Mouse (Mus musculus) limb, embryonic 14.5 days (tissue): ENCODE data around the gene Arhgap8. TPM values are rescaled to one million over a fixed set of nuclear protein-coding genes. Genes with fewer than 3 reads are reported as not detected.

ENCODE experiments used
- ATAC-seq: fragments of 200-750 bp; cut with Nextera tagmentation; 2 replicates; pipeline ENCODE4 v1.8.0; 2017; ENCODE audit warnings: low read depth, moderate number of reproducible peaks, moderate TSS enrichment; ENCODE audit not compliant: low FRiP score
- DNase-seq: peaks from one replicate; pipeline ENCODE4 v3.0.0-alpha.2; 2015; ENCODE audit warnings: low spot score
- H3K27ac ChIP-seq: fragments of 300-500 bp; sonication (generic); replicated peaks from 2 replicates; pipeline ENCODE4 v1.5.1; 2014; ENCODE audit warnings: low read depth, mild to moderate bottlenecking, low read length, moderate library complexity, mixed read lengths
- H3K27me3 ChIP-seq: fragments of 300-500 bp; sonication (generic); 2 replicates; pipeline ENCODE4 v1.6.1; 2014; ENCODE audit warnings: low read length, mixed read lengths; ENCODE audit not compliant: control insufficient read depth, insufficient read depth
- H3K36me3 ChIP-seq: fragments of 300-500 bp; sonication (generic); 2 replicates; pipeline ENCODE4 v1.6.1; 2014; ENCODE audit warnings: mild to moderate bottlenecking, low read length, moderate library complexity, mixed read lengths; ENCODE audit not compliant: control insufficient read depth, insufficient read depth
- H3K4me1 ChIP-seq: fragments of 300-500 bp; sonication (generic); 2 replicates; pipeline ENCODE4 v1.6.1; 2014; ENCODE audit warnings: antibody characterized with exemption, low read length, mixed read lengths; ENCODE audit not compliant: control insufficient read depth, insufficient read depth
- H3K4me2 ChIP-seq: fragments of 300-500 bp; sonication (generic); replicated peaks from 2 replicates; pipeline ENCODE4 v1.6.1; 2014; ENCODE audit warnings: low read depth, mild to moderate bottlenecking, low read length, moderate library complexity; ENCODE audit not compliant: severe bottlenecking
- H3K4me3 ChIP-seq: fragments of 300-500 bp; sonication (generic); replicated peaks from 2 replicates; pipeline ENCODE4 v1.5.1; 2014; ENCODE audit warnings: low read length
- H3K9ac ChIP-seq: fragments of 300-500 bp; sonication (generic); 2 replicates; pipeline ENCODE4 v1.6.1; 2014; ENCODE audit warnings: mild to moderate bottlenecking, low read depth, low read length, moderate library complexity; ENCODE audit not compliant: severe bottlenecking
- H3K9me3 ChIP-seq: fragments of 300-500 bp; sonication (generic); 2 replicates; pipeline ENCODE4 v1.6.1; 2016; ENCODE audit warnings: low read length; ENCODE audit not compliant: control insufficient read depth
- POLR2A ChIP-seq: fragments of 200-500 bp; IDR thresholded peaks from 2 replicates; pipeline ENCODE4 v1.8.0; 2012; ENCODE audit warnings: inconsistent platforms, mild to moderate bottlenecking, moderate library complexity, borderline replicate concordance; ENCODE audit not compliant: insufficient read depth, insufficient read length; ENCODE audit errors: extremely low read depth
- WGBS: fragments of 180-500 bp; shearing (Covaris S2); extraction: QIAGEN DNeasy Blood & Tissue Kit; methylation state at CpG from one replicate; pipeline ENCODE4 v1.1.7; 2014; 5-methylcytosine and 5-hydroxymethylcytosine counted together
- polyA plus RNA-seq, 2 experiments: library from polyadenylated mRNA; depleted of rRNA in 1 of 2; stranded (reverse) in 1 of 2; unstranded in 1 of 2; fragments of >200 nt; fragmentation: Nextera tagmentation in 1 of 2; extraction: Ambion mirVana in 1 of 2; gene quantifications; 2 replicates each; pipeline versions ENCODE4 v1.2.1 to v1.2.3; 2012 to 2014

Gene Arhgap8
- polyA plus RNA-seq, 2 experiments: 5.4 to 8.2 TPM

- Histone ChIP-seq H3K27ac (no peak overlapping the region), H3K36me3 (no peaks in the 10 kb centered on the region), H3K4me2 (no peak overlapping the region), H3K4me1 (no peaks in the 10 kb centered on the region), H3K9ac (no peak overlapping the region), H3K4me3 (no peak overlapping the region), H3K27me3 (no peaks in the 10 kb centered on the region; the same call in 1 of the 2 replicates), H3K9me3 (no peaks in the 10 kb centered on the region)
- no peak for DNase-seq
- 55% methylated on average over 4 of the region's 4 CpGs for WGBS
- ATAC-seq: no peak
- TF ChIP-seq POLR2A: no peak
These were observed 95.3 kb downstream of the Arhgap8 start for GRCm38 (mm10) chr15:84815171-84815570.

GRCm38 (mm10) chr15:84817589-84817988 is 97.7 kb downstream of the Arhgap8 start:
- TF ChIP-seq POLR2A: no peak
- WGBS: 86% methylated on average over 3 of the region's 3 CpGs
- DNase-seq (no peak), ATAC-seq (no peak)
- Histone ChIP-seq H3K4me2 (no peak overlapping the region), H3K9me3 (no peaks in the 10 kb centered on the region), H3K27ac (no peak overlapping the region), H3K4me1 (no peaks in the 10 kb centered on the region), H3K36me3 (no peaks in the 10 kb centered on the region), H3K27me3 (no peaks in the 10 kb centered on the region), H3K9ac (no peak overlapping the region), H3K4me3 (no peak overlapping the region)

GRCm38 (mm10) chr15:84818284-84818683 is 98.4 kb downstream of the Arhgap8 start:
- Histone ChIP-seq H3K4me3 (no peak overlapping the region), H3K4me2 (no peak overlapping the region), H3K27ac (no peak overlapping the region), H3K9ac (no peak overlapping the region), H3K27me3 (no peaks in the 10 kb centered on the region), H3K36me3 (no peaks in the 10 kb centered on the region), H3K9me3 (no peaks in the 10 kb centered on the region), H3K4me1 (no peaks in the 10 kb centered on the region)
- no peak for TF ChIP-seq POLR2A
- DNase-seq: no peak
- no peak for ATAC-seq
- WGBS: 82% methylated on average over 11 of the region's 11 CpGs

DNA sequence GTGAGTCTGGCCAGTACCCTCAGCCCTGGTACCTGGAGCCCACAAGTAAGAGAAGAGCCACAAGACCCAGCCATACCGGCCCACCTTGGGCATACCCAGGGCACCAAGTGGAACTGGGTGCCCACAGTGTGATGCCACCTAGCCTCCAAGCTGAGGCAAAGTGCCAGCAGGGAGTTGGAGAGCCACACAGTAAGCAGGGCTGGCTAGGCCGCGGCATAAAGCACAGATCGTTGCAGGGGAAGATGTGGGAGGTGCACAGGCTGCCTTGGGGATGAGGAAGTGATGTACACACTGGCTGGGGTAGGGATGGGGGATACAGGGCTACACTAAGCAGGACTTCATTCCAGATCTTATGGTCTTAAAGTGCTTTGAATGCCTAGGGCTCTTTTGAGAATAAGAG is 101.0 kb downstream of the Arhgap8 start:
- DNase-seq (no peak), ATAC-seq (no peak)
- Histone ChIP-seq H3K9me3 (no peaks in the 10 kb centered on the region), H3K4me2 (no peak overlapping the region), H3K9ac (no peak overlapping the region), H3K36me3 (no peaks in the 10 kb centered on the region), H3K4me3 (no peak overlapping the region), H3K27ac (no peak overlapping the region), H3K27me3 (no peaks in the 10 kb centered on the region), H3K4me1 (no peaks in the 10 kb centered on the region)
- WGBS: 83% methylated on average over 4 of the region's 4 CpGs
- TF ChIP-seq POLR2A: no peak

Other genes starting within 250 kb of the Arhgap8 start
- 16.9 and 20.9 TPM in 2 replicates for gene Rtl6, start 162.2 kb upstream of the Arhgap8 start, polyA plus RNA-seq (2012; rRNA removed)
- gene Rtl6, start 162.2 kb upstream of the Arhgap8 start, polyA plus RNA-seq (2014; fragmentation: Nextera tagmentation; extraction: Ambion mirVana): 13.4 and 13.9 TPM in 2 replicates
- 41.4 and 52.9 TPM in 2 replicates for gene Prr5, start 50.4 kb upstream of the Arhgap8 start, polyA plus RNA-seq (2012; rRNA removed)
- 29.7 and 29.8 TPM in 2 replicates for gene Prr5, start 50.4 kb upstream of the Arhgap8 start, polyA plus RNA-seq (2014; fragmentation: Nextera tagmentation; extraction: Ambion mirVana)
- gene Phf21b, start 136.0 kb downstream of the Arhgap8 start, polyA plus RNA-seq (2012; rRNA removed): 6.9 and 10.0 TPM in 2 replicates
- gene Phf21b, start 136.0 kb downstream of the Arhgap8 start, polyA plus RNA-seq (2014; fragmentation: Nextera tagmentation; extraction: Ambion mirVana): 0.43 and 0.68 TPM in 2 replicates
- 0.69 and 1.1 TPM in 2 replicates for gene Gm29666, start 200.0 kb downstream of the Arhgap8 start, polyA plus RNA-seq (2012; rRNA removed)
- gene Gm29666, start 200.0 kb downstream of the Arhgap8 start, polyA plus RNA-seq (2014; fragmentation: Nextera tagmentation; extraction: Ambion mirVana): 0.33 and 0.40 TPM in 2 replicates
- 17.5 and 19.7 TPM in 2 replicates for gene Nup50, start 203.4 kb downstream of the Arhgap8 start, polyA plus RNA-seq (2012; rRNA removed)
- 29.1 and 31.2 TPM in 2 replicates for gene Nup50, start 203.4 kb downstream of the Arhgap8 start, polyA plus RNA-seq (2014; fragmentation: Nextera tagmentation; extraction: Ambion mirVana)